Mouse (Mus musculus) ES-Bruce4 (cell line): ENCODE data around the gene Wnt5b. TPM values are rescaled to one million over a fixed set of nuclear protein-coding genes. Genes with fewer than 3 reads are reported as not detected.

Experiments
- H3K27ac ChIP-seq: 2 replicates; pipeline ENCODE4 v1.5.1; 2012; ENCODE audit warnings: low read length, inconsistent platforms; ENCODE audit not compliant: insufficient read depth
- H3K27me3 ChIP-seq: 2 replicates; pipeline ENCODE4 v1.6.1; 2012; ENCODE audit warnings: mild to moderate bottlenecking, low read length, inconsistent platforms; ENCODE audit not compliant: control insufficient read depth, poor library complexity, insufficient read depth, severe bottlenecking
- H3K36me3 ChIP-seq: 2 replicates; pipeline ENCODE4 v1.6.1; 2012; ENCODE audit warnings: inconsistent platforms, mild to moderate bottlenecking, low read length, moderate library complexity; ENCODE audit not compliant: control insufficient read depth, poor library complexity, insufficient read depth, severe bottlenecking
- H3K4me1 ChIP-seq: one replicate; pipeline ENCODE4 v1.8.1; 2011; ENCODE audit warnings: low read length; ENCODE audit not compliant: control insufficient read depth, insufficient read depth
- H3K4me3 ChIP-seq: 2 replicates; pipeline ENCODE4 v1.5.1; 2011; ENCODE audit warnings: low read depth, mild to moderate bottlenecking, low read length
- H3K9ac ChIP-seq: 2 replicates; pipeline ENCODE4 v1.6.1; 2012; ENCODE audit warnings: low read depth, mild to moderate bottlenecking, inconsistent platforms; ENCODE audit not compliant: poor library complexity, severe bottlenecking
- H3K9me3 ChIP-seq: replicated peaks from 2 replicates; pipeline ENCODE4 v1.6.1; 2012; ENCODE audit warnings: mild to moderate bottlenecking, low read length, inconsistent platforms; ENCODE audit not compliant: control insufficient read depth, poor library complexity, insufficient read depth, severe bottlenecking
- CTCF ChIP-seq: IDR thresholded peaks from one replicate; pipeline ENCODE4 v1.8.1; 2011; ENCODE audit warnings: low read depth, low read length
- EP300 ChIP-seq: IDR thresholded peaks from 2 replicates; pipeline ENCODE4 v1.6.1; 2011; ENCODE audit warnings: low read depth, low read length; ENCODE audit not compliant: insufficient read depth
- POLR2A ChIP-seq: IDR thresholded peaks from one replicate; pipeline ENCODE4 v1.8.1; 2011; ENCODE audit warnings: low read length; ENCODE audit not compliant: insufficient read depth
- polyA plus RNA-seq: library from polyadenylated mRNA; stranded (reverse); fragments of >200 nt; gene quantifications from 2 replicates; pipeline ENCODE4 v1.2.4, GENCODE M21; 2011; ENCODE audit warnings: low read depth; ENCODE audit not compliant: missing spikeins, insufficient read depth, insufficient read length

Wnt5b gene
- polyA plus RNA-seq, 1 experiment = 2.5 TPM

DNA sequence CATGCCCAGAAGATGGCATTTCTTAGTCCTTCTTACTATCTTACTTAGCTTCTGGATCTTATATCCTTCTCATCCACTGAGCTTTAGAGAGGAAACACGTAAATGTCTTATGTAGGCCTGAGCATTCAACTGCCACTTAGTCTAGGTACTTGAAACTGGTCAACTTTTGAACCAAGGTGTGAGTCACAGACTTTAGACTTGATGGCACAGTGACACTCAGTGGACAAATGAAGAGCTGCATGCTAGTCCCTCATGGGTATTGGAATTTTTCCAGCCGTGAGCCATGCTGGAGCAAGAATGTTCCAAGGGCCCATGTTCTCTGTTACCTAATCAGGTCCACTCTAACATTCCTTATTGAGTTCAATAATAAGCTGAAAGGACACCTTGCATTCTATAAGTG is 113.6 kb downstream of the Wnt5b start:
- TF ChIP-seq CTCF (peak; percentile 29), EP300 (no peak), POLR2A (no peak)
- H3K27me3 ChIP-seq = no peaks in the 10 kb centered on the region
- H3K4me3 ChIP-seq = no peak overlapping the region
- H3K9me3 ChIP-seq = no peaks in the 10 kb centered on the region
- peaks cover 1% of the 10 kb centered on the region for H3K4me1 ChIP-seq
- H3K36me3 ChIP-seq = no peaks in the 10 kb centered on the region
- no peak overlapping the region for H3K9ac ChIP-seq
- H3K27ac ChIP-seq = no peak overlapping the region

DNA sequence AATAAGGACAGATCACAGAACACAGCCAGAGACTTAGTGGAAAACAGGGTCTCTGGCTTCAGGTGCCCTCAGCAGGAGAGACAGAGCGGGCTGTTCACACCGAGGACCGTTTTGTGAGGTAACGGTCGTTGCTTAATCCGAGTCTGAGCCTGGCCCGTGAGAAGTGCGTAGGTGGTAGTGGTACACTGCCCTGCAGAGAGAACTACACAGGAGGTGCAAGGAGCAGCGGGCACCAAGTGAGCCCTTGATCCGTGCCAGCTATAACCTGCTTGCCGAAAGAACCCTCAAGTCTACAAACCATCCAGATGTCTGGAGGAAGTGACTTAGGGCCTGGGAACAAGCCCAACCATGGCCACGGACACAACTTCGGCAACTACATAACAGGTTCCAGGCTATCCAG is 114.8 kb downstream of the Wnt5b start:
- Histone ChIP-seq H3K36me3 (no peaks in the 10 kb centered on the region), H3K4me3 (no peak overlapping the region), H3K4me1 (peaks cover 1% of the 10 kb centered on the region), H3K9ac (no peak overlapping the region), H3K9me3 (no peaks in the 10 kb centered on the region), H3K27ac (no peak overlapping the region), H3K27me3 (no peaks in the 10 kb centered on the region)
- TF ChIP-seq EP300 = no peak
- no peak for TF ChIP-seq CTCF
- TF ChIP-seq POLR2A = no peak

DNA sequence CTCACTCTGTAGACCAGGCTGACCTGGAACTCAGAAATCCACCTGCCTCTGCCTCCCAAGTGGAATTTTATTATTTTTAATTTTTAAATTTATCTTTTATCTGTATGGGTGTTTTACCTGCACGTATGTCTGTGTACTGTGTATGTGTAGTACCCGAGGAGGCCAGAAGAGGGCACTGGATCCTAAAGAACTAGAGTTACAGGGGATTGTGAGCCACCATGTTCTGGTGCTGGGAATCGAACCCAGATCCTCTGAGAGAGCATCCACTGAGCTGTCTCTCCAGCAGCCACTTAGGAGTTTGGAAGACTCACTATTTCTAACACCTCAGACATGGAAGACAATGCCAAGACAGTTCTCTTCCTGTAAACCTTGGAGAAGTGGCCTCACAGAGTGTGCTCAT is 115.5 kb downstream of the Wnt5b start:
- H3K9ac ChIP-seq = no peak overlapping the region
- no peak overlapping the region for H3K27ac ChIP-seq
- no peak for TF ChIP-seq POLR2A
- TF ChIP-seq CTCF = peak; percentile 18
- H3K9me3 ChIP-seq = no peaks in the 10 kb centered on the region
- peaks cover 1% of the 10 kb centered on the region for H3K4me1 ChIP-seq
- no peak overlapping the region for H3K4me3 ChIP-seq
- no peaks in the 10 kb centered on the region for H3K36me3 ChIP-seq
- no peaks in the 10 kb centered on the region for H3K27me3 ChIP-seq

DNA sequence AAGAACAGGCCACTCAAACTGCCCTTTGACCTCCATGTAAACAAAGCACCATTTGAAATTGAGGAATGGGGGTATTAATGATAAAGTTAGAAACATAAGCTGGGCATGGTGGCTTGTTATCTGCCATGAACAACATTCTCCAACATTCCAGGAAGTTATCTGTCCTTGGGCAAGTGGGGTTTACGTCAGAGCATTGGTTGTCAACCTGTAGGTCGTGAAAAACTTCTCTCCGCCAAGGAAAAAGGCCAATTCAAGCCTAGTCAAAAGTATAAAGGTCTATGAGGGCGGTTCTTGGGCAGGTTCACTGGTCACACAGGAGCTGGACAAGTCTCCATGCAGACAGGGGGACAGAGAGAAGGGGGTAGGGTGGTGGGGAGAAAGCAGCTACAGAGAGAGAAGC is 123.1 kb downstream of the Wnt5b start:
- no peaks in the 10 kb centered on the region for H3K36me3 ChIP-seq
- H3K9ac ChIP-seq = peak overlapping the region; percentile 19; the same call in 1 of the 2 replicates
- H3K4me3 ChIP-seq = no peak overlapping the region
- H3K27ac ChIP-seq = peak overlapping the region; percentile 1
- peaks cover 5% of the 10 kb centered on the region for H3K4me1 ChIP-seq
- TF ChIP-seq POLR2A = no peak
- no peak for TF ChIP-seq CTCF
- TF ChIP-seq EP300 = no peak
- no peaks in the 10 kb centered on the region for H3K9me3 ChIP-seq
- no peaks in the 10 kb centered on the region for H3K27me3 ChIP-seq

DNA sequence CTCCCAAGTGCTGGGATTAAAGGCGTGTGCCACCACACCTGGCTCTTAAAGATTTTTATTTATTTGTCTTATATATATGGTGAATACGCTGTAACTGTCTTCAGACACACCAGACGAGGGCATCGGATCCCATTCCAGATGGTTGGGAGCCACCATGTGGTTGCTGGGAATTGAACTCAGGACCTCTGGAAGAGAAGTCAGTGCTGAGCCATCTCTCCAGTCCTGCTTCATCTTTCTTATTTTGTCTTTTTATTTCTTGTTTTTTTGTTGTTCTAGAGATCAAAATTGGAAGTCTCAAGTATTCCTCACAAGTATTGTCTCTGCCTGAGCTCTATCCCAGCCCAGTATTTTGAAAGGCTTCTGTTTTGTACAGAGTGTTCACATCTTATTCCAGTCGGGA is 123.8 kb downstream of the Wnt5b start:
- TF ChIP-seq CTCF (peak; percentile 10), POLR2A (no peak)
- no peaks in the 10 kb centered on the region for H3K27me3 ChIP-seq
- H3K4me1 ChIP-seq = peaks cover 5% of the 10 kb centered on the region
- H3K9me3 ChIP-seq = no peaks in the 10 kb centered on the region
- H3K36me3 ChIP-seq = no peaks in the 10 kb centered on the region
- H3K4me3 ChIP-seq = no peak overlapping the region
- peak overlapping the region; percentile 1 for H3K27ac ChIP-seq
- no peak overlapping the region for H3K9ac ChIP-seq

GRCm38 (mm10) chr6:119419412-119419811 is 124.7 kb downstream of the Wnt5b start:
- Histone ChIP-seq H3K4me3 (no peak overlapping the region), H3K9ac (no peak overlapping the region), H3K4me1 (peaks cover 5% of the 10 kb centered on the region), H3K9me3 (no peaks in the 10 kb centered on the region), H3K27me3 (no peaks in the 10 kb centered on the region), H3K27ac (peak overlapping the region; percentile 94), H3K36me3 (no peaks in the 10 kb centered on the region)
- no peak for TF ChIP-seq POLR2A
- TF ChIP-seq EP300 = peak; percentile 87
